Mouse (Mus musculus): ENCODE results near the gene Crhbp.

GRCm38 (mm10) chr13:95474294-95474693 is 29.6 kb upstream of the Crhbp start:
- TF ChIP-seq CTCF (IDR thresholded peaks at IDR 0.05; ENCODE audit: low read depth, low read length) (no peak), POLR2AphosphoS5 (IDR thresholded peaks at IDR 0.05; ENCODE audit: insufficient replicate concordance, low read depth, low read length) (no peak), TAL1 (conservative IDR thresholded peaks at IDR 0.05; ENCODE audit: low read depth, low read length) (peak; percentile 39), GATA1 (IDR thresholded peaks at IDR 0.05; ENCODE audit: borderline replicate concordance, low read length) (no peak), GATA2 (IDR thresholded peaks at IDR 0.05; ENCODE audit: borderline replicate concordance, low read depth, low read length) (no peak)

Data from G1E (cell line).